Mouse (Mus musculus) lung, postnatal 0 days (tissue): ENCODE results near the gene Mpped2. TPM values are rescaled to one million over a fixed set of nuclear protein-coding genes. Genes with fewer than 3 reads are reported as not detected.

Experiments
- ATAC-seq: fragments of 200-750 bp; cut with Nextera tagmentation; 2 replicates; pipeline ENCODE4 v1.8.0; 2017; ENCODE audit warnings: moderate library complexity
- DNase-seq: peaks from one replicate; pipeline ENCODE4 v3.0.0-alpha.2; 2016; ENCODE audit warnings: low spot score
- H3K27ac ChIP-seq: fragments of 300-500 bp; sonication (generic); 2 replicates; pipeline ENCODE4 v1.5.1; 2014; ENCODE audit warnings: antibody characterized with exemption, mild to moderate bottlenecking, low read length, mixed read lengths
- H3K27me3 ChIP-seq: fragments of 300-500 bp; sonication (generic); replicated peaks from 2 replicates; pipeline ENCODE4 v1.6.1; 2014; ENCODE audit warnings: low read length, mixed read lengths; ENCODE audit not compliant: insufficient read depth
- H3K36me3 ChIP-seq: fragments of 300-500 bp; sonication (generic); 2 replicates; pipeline ENCODE4 v1.6.1; 2014; ENCODE audit warnings: low read length, mixed read lengths; ENCODE audit not compliant: insufficient read depth
- H3K4me1 ChIP-seq: fragments of 300-500 bp; sonication (generic); 2 replicates; pipeline ENCODE4 v1.6.1; 2014; ENCODE audit warnings: antibody characterized with exemption, low read depth, low read length, mixed read lengths; ENCODE audit not compliant: insufficient read depth
- H3K4me2 ChIP-seq: fragments of 300-500 bp; sonication (generic); replicated peaks from 2 replicates; pipeline ENCODE4 v1.6.1; 2014; ENCODE audit warnings: low read depth, mild to moderate bottlenecking, low read length, moderate library complexity, mixed read lengths
- H3K4me3 ChIP-seq: fragments of 300-500 bp; sonication (generic); 2 replicates; pipeline ENCODE4 v1.5.1; 2014; ENCODE audit warnings: low read depth, low read length
- H3K9ac ChIP-seq: fragments of 300-500 bp; sonication (generic); replicated peaks from 2 replicates; pipeline ENCODE4 v1.6.1; 2014; ENCODE audit warnings: low read depth, mild to moderate bottlenecking
- H3K9me3 ChIP-seq: fragments of 300-500 bp; sonication (generic); 2 replicates; pipeline ENCODE4 v1.6.1; 2016; ENCODE audit warnings: low read length, mixed read lengths
- CTCF ChIP-seq: IDR thresholded peaks from 2 replicates; pipeline ENCODE4 v1.5.1; 2016; ENCODE audit warnings: antibody characterized with exemption, mild to moderate bottlenecking
- EP300 ChIP-seq: IDR thresholded peaks from 2 replicates; pipeline ENCODE4 v1.6.1; 2016; ENCODE audit warnings: antibody characterized with exemption, mild to moderate bottlenecking, control low read depth
- WGBS: fragments of 180-500 bp; shearing (Covaris S2); extraction: QIAGEN DNeasy Blood & Tissue Kit; methylation state at CpG from one replicate; pipeline ENCODE4 v1.1.7; 2014; 5-methylcytosine and 5-hydroxymethylcytosine counted together
- polyA plus RNA-seq: library from polyadenylated mRNA; unstranded; fragments of >200 nt; fragmentation: Nextera tagmentation; extraction: Ambion mirVana; gene quantifications from 2 replicates; pipeline ENCODE4 v1.2.1, GENCODE M21; 2015

Mpped2 gene
- polyA plus RNA-seq, 1 experiment from 2014 or later = 9.7 TPM

- peak; percentile 49 for ATAC-seq
- Histone ChIP-seq H3K9me3 (no peaks in the 10 kb centered on the region), H3K27ac (no peak overlapping the region), H3K4me3 (no peak overlapping the region), H3K9ac (no peak overlapping the region), H3K4me1 (no peaks in the 10 kb centered on the region), H3K4me2 (no peak overlapping the region), H3K36me3 (no peaks in the 10 kb centered on the region), H3K27me3 (no peaks in the 10 kb centered on the region)
- DNase-seq = peak; percentile 32
- WGBS = 79% methylated on average over 26 of the region's 26 CpGs
- TF ChIP-seq CTCF (no peak), EP300 (no peak)
Measured at GRCm38 (mm10) chr2:106781181-106782179, 88.4 kb downstream of the Mpped2 start.

DNA sequence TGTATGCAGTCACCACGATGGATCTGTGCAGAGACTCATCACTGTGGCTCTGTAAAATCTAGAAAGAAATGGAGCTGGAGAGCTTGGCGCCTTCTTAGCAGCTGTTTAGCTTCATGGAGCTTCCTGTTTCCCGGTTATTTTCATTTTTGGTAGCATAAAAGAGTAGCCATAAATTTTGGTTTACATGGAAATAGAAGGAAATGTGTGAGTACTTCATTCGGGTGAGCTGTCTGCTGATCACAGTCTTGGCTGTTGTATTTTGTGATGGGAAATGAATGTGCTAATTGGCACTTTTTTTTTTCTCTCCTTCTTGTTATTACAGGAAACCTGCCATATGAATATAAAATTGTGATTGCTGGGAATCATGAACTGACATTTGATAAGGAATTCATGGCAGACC lies 90.2 kb downstream of the Mpped2 start:
- 56% methylated on average over 4 of the region's 4 CpGs for WGBS
- Histone ChIP-seq H3K4me1 (no peaks in the 10 kb centered on the region), H3K4me2 (no peak overlapping the region), H3K27me3 (no peaks in the 10 kb centered on the region), H3K27ac (no peak overlapping the region), H3K4me3 (no peak overlapping the region), H3K9ac (no peak overlapping the region), H3K36me3 (no peaks in the 10 kb centered on the region), H3K9me3 (no peaks in the 10 kb centered on the region)
- DNase-seq (no peak), ATAC-seq (no peak)
- TF ChIP-seq EP300 (no peak), CTCF (no peak)

GRCm38 (mm10) chr2:106788055-106788454 lies 95.0 kb downstream of the Mpped2 start:
- H3K4me2 ChIP-seq = no peak overlapping the region
- H3K9me3 ChIP-seq = no peaks in the 10 kb centered on the region
- H3K27me3 ChIP-seq = no peaks in the 10 kb centered on the region
- ATAC-seq (no peak), DNase-seq (peak; percentile 49)
- H3K4me1 ChIP-seq = peaks cover 4% of the 10 kb centered on the region; the same call in 1 of the 2 replicates
- H3K27ac ChIP-seq = no peak overlapping the region
- TF ChIP-seq EP300 = no peak
- TF ChIP-seq CTCF = no peak
- WGBS = 35% methylated on average over 8 of the region's 8 CpGs
- H3K4me3 ChIP-seq = no peak overlapping the region
- no peaks in the 10 kb centered on the region for H3K36me3 ChIP-seq
- no peak overlapping the region for H3K9ac ChIP-seq

- no peaks in the 10 kb centered on the region for H3K36me3 ChIP-seq
- no peak overlapping the region for H3K9ac ChIP-seq
- H3K4me3 ChIP-seq = no peak overlapping the region
- H3K27ac ChIP-seq = no peak overlapping the region
- H3K4me2 ChIP-seq = no peak overlapping the region
- no peaks in the 10 kb centered on the region for H3K9me3 ChIP-seq
- 41% methylated on average over 4 of the region's 4 CpGs for WGBS
- H3K4me1 ChIP-seq = peaks cover 4% of the 10 kb centered on the region; the same call in 1 of the 2 replicates
- no peak for DNase-seq
- no peak for ATAC-seq
- TF ChIP-seq CTCF (no peak), EP300 (no peak)
- no peaks in the 10 kb centered on the region for H3K27me3 ChIP-seq
Measured at GRCm38 (mm10) chr2:106788573-106788972, 95.5 kb downstream of the Mpped2 start.

DNA sequence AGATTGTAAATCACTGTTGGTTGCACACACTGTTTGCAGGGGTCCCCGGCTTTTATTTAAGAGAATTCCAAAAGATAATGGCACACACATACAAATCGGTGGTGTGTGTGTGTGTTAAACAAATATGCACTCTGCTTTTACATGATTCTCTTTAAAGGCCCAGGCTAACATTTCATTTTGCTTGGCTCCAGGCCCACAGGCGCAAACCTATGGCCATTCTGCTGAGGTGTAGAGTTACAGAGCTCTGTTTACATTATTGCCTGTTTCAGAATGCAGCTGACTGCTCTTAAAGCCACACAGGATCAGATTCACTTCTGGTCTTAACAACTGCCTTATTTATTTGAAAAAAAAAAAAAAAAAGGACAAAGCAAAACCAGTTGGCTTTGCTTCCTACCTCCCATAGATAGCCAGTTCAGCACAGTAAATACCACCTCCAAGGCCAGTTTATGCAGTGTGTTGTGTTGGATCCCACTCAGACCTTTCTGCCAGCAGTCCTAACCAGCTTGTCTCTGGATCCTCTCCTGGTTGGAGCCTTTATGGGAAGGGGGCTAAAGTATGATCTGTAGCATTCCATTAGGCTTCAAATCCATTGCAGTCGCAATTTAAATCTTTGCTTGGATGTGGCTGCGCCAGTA lies 96.7 kb downstream of the Mpped2 start:
- 37% methylated on average over 5 of the region's 5 CpGs for WGBS
- peaks cover 4% of the 10 kb centered on the region; the same call in 1 of the 2 replicates for H3K4me1 ChIP-seq
- no peak overlapping the region for H3K4me3 ChIP-seq
- TF ChIP-seq CTCF = no peak
- TF ChIP-seq EP300 = no peak
- no peaks in the 10 kb centered on the region for H3K27me3 ChIP-seq
- peak; percentile 45 for DNase-seq
- H3K9ac ChIP-seq = no peak overlapping the region
- H3K27ac ChIP-seq = no peak overlapping the region
- no peaks in the 10 kb centered on the region for H3K36me3 ChIP-seq
- no peaks in the 10 kb centered on the region for H3K9me3 ChIP-seq
- H3K4me2 ChIP-seq = no peak overlapping the region
- peak; percentile 40; the same call in 1 of the 2 replicates for ATAC-seq

DNA sequence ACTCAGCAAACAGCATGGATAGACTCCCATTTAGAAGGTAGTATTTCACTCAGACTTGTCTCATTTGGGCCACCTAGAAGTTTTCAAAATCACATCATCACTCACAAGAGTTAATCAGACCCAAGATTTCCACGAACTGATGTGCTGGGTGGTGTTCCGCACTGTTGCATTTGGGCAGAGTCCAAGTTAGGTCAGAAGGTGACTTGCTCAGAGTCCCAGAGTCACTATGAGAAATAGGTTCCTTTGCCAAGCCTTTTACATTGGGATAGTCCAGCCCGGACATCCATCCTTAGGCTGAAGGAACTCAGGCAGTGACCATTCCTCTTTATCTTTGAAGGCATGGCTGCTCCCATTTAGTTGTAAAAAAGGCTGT lies 97.2 kb downstream of the Mpped2 start:
- no peak overlapping the region for H3K27ac ChIP-seq
- no peak overlapping the region for H3K9ac ChIP-seq
- TF ChIP-seq EP300 (no peak), CTCF (no peak)
- no peaks in the 10 kb centered on the region for H3K27me3 ChIP-seq
- H3K9me3 ChIP-seq = no peaks in the 10 kb centered on the region
- DNase-seq (peak; percentile 63), ATAC-seq (peak; percentile 69)
- H3K4me1 ChIP-seq = peaks cover 4% of the 10 kb centered on the region; the same call in 1 of the 2 replicates
- no peak overlapping the region for H3K4me3 ChIP-seq
- H3K36me3 ChIP-seq = no peaks in the 10 kb centered on the region
- H3K4me2 ChIP-seq = no peak overlapping the region
- WGBS = 34% methylated on average over 3 of the region's 3 CpGs
